Mouse (Mus musculus): Measurements from ENCODE around the gene Fam234a.

- TF ChIP-seq CTCF (IDR thresholded peaks at IDR 0.05; ENCODE audit: borderline replicate concordance, control insufficient read depth, extremely low read depth, insufficient read depth, low read length, poor library complexity): no peak
- TF ChIP-seq POLR2A (IDR thresholded peaks at IDR 0.05; ENCODE audit: control insufficient read depth, extremely low read depth, insufficient read depth, low read length, poor library complexity): no peak
These were observed 36.4 kb downstream of the Fam234a start, which contains the start of gene Arhgdig for GRCm38 (mm10) chr17:26207686-26208085.
